Comparison of ENCODE assay signal across 24 mouse cellular contexts in the genomic region with DNA sequence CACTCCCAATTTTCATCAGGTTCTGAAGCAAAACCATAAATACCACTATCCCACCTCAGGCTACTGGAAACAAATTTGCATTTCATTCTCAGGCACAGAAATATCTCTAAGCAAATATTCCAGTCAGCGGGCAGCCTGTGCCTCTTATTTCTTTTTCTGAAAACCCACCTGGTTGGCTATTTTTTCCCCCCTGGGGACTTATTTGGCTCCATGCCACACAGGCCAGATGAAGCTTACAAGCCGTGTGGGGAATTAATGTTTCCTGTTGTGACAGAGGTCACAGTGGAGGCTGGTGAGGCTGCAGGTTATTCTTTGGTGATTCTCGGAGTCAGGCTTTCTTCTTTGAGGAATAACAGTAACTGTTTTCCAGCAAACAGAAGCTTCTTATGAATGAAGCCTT.
DNase-seq lines count a peak whose midpoint lies in the region; ATAC-seq lines count a peak whose summit lies in the region.
"Had no signal": no experiment of that assay in that cellular context is flagged by ENCODE, and none has a peak within 500 bp of the region (broad histone marks: within the 10 kb centered on the region; RNA-seq: fewer than 3 reads in every experiment).

No protein-coding gene starts in this region.

- peak; percentile 4 for DNase-seq in adrenal gland, postnatal 14 days
- DNase-seq in adrenal gland, adult (ENCODE audit: inconsistent age in 2 of 2, low spot score in 1 of 2) = no peak
- peak; percentile 2 for DNase-seq in forebrain, embryonic 14.5 days (ENCODE audit: low spot score)
- no peak for DNase-seq in midbrain, embryonic 11.5 days (ENCODE audit: low spot score, missing footprints)
- DNase-seq in ovary, adult 18-20 months (ENCODE audit: low spot score) = no peak
- DNase-seq: cerebellum, adult 9-11 months; forebrain, postnatal 0 days; gastrocnemius, adult 2 months; heart, postnatal 10 days; layer of hippocampus, postnatal 36 days; lung, adult 2 months; right cerebral cortex, postnatal 14 days; spleen, adult 18-20 months; thymus, postnatal 25 days had no signal

- no peaks in the 10 kb centered on the region for H3K9me3 ChIP-seq in forebrain, embryonic 14.5 days (replicated peaks; ENCODE audit: control insufficient read depth, low read length)
- H3K9me3 ChIP-seq in forebrain, embryonic 15.5 days = no peaks in the 10 kb centered on the region
- H3K9me3 ChIP-seq in midbrain, embryonic 11.5 days (ENCODE audit: control insufficient read depth, low read length) = no peaks in the 10 kb centered on the region
- H3K9me3 ChIP-seq in midbrain, embryonic 13.5 days = no peaks in the 10 kb centered on the region
- H3K9me3 ChIP-seq: heart, embryonic 10.5 days; hindbrain, embryonic 12.5 days; liver, embryonic 12.5 days; neural tube, embryonic 13.5 days had no signal

- H3K27ac ChIP-seq in forebrain, embryonic 14.5 days (ENCODE audit: low read depth, low read length) = no peak overlapping the region
- no peak overlapping the region for H3K27ac ChIP-seq in forebrain, embryonic 15.5 days (replicated peaks)
- no peak overlapping the region for H3K27ac ChIP-seq in midbrain, embryonic 11.5 days (ENCODE audit: low read depth, low read length)
- no peak overlapping the region for H3K27ac ChIP-seq in midbrain, embryonic 13.5 days
- H3K27ac ChIP-seq: gastrocnemius, adult 2 months; heart, embryonic 10.5 days; hindbrain, embryonic 12.5 days; liver, embryonic 12.5 days; neural tube, embryonic 13.5 days had no signal

- H3K4me3 ChIP-seq in forebrain, embryonic 14.5 days (ENCODE audit: low read depth, low read length) = no peak overlapping the region
- no peak overlapping the region for H3K4me3 ChIP-seq in forebrain, embryonic 15.5 days
- H3K4me3 ChIP-seq in midbrain, embryonic 11.5 days (ENCODE audit: low read depth, low read length) = no peak overlapping the region
- H3K4me3 ChIP-seq in midbrain, embryonic 13.5 days (replicated peaks) = no peak overlapping the region
- H3K4me3 ChIP-seq: gastrocnemius, adult 2 months; heart, embryonic 10.5 days; hindbrain, embryonic 12.5 days; liver, embryonic 12.5 days; neural tube, embryonic 13.5 days had no signal

- no peaks in the 10 kb centered on the region for H3K4me1 ChIP-seq in forebrain, embryonic 14.5 days (ENCODE audit: control insufficient read depth, insufficient read depth, low read length)
- no peaks in the 10 kb centered on the region; the same call in 1 of the 2 replicates for H3K4me1 ChIP-seq in forebrain, embryonic 15.5 days
- no peaks in the 10 kb centered on the region for H3K4me1 ChIP-seq in midbrain, embryonic 11.5 days (ENCODE audit: control insufficient read depth, insufficient read depth, low read length)
- no peaks in the 10 kb centered on the region for H3K4me1 ChIP-seq in midbrain, embryonic 13.5 days (replicated peaks)
- H3K4me1 ChIP-seq: heart, embryonic 10.5 days; hindbrain, embryonic 12.5 days; liver, embryonic 12.5 days had no signal

- no peak overlapping the region for H3K4me2 ChIP-seq in forebrain, embryonic 14.5 days (ENCODE audit: low read length)
- no peak overlapping the region for H3K4me2 ChIP-seq in forebrain, embryonic 15.5 days (replicated peaks)
- H3K4me2 ChIP-seq in midbrain, embryonic 11.5 days = no peak overlapping the region
- H3K4me2 ChIP-seq in midbrain, embryonic 13.5 days (replicated peaks) = no peak overlapping the region
- H3K4me2 ChIP-seq: hindbrain, embryonic 12.5 days; liver, embryonic 12.5 days; neural tube, embryonic 13.5 days had no signal

- no peaks in the 10 kb centered on the region for H3K36me3 ChIP-seq in forebrain, embryonic 14.5 days (ENCODE audit: control insufficient read depth, insufficient read depth, low read length)
- H3K36me3 ChIP-seq in forebrain, embryonic 15.5 days = no peaks in the 10 kb centered on the region
- no peaks in the 10 kb centered on the region for H3K36me3 ChIP-seq in midbrain, embryonic 11.5 days (ENCODE audit: control insufficient read depth, insufficient read depth, low read length)
- H3K36me3 ChIP-seq in midbrain, embryonic 13.5 days = no peaks in the 10 kb centered on the region
- H3K36me3 ChIP-seq: G1E; heart, embryonic 10.5 days; hindbrain, embryonic 12.5 days; liver, embryonic 12.5 days; neural tube, embryonic 13.5 days had no signal

- no peak for ATAC-seq in forebrain, embryonic 14.5 days
- ATAC-seq in forebrain, embryonic 15.5 days (replicated peaks) = no peak
- 0 out of 2 replicates have a peak, but pooled peaks have one; percentile 11 for ATAC-seq in midbrain, embryonic 11.5 days (ENCODE audit: low FRiP score)
- ATAC-seq in midbrain, embryonic 13.5 days = no peak
- ATAC-seq: activated CD4-positive, CD25-positive, alpha-beta regulatory T cell, adult 4 months; CD4-positive, CD25-positive, alpha-beta regulatory T cell, adult 4 months; forebrain, postnatal 0 days; inflammation-experienced regulatory T-cells, adult 6 months; liver, embryonic 12.5 days had no signal

- no peak overlapping the region for H3K9ac ChIP-seq in forebrain, embryonic 14.5 days (ENCODE audit: low read length)
- no peak overlapping the region for H3K9ac ChIP-seq in forebrain, embryonic 15.5 days (replicated peaks)
- H3K9ac ChIP-seq in midbrain, embryonic 11.5 days (ENCODE audit: low read length) = no peak overlapping the region
- H3K9ac ChIP-seq in midbrain, embryonic 13.5 days (replicated peaks) = no peak overlapping the region
- H3K9ac ChIP-seq: forebrain, postnatal 0 days; hindbrain, embryonic 12.5 days; liver, embryonic 12.5 days; neural tube, embryonic 13.5 days had no signal

- 47% methylated on average over 3 of the region's 3 CpGs for WGBS in forebrain, embryonic 14.5 days
- 50% methylated on average over 3 of the region's 3 CpGs for WGBS in forebrain, embryonic 15.5 days
- 71% methylated on average over 3 of the region's 3 CpGs for WGBS in midbrain, embryonic 11.5 days
- WGBS in midbrain, embryonic 13.5 days = 37% methylated on average over 3 of the region's 3 CpGs

- H3K27me3 ChIP-seq in forebrain, embryonic 14.5 days (replicated peaks; ENCODE audit: control insufficient read depth, insufficient read depth, low read length) = no peaks in the 10 kb centered on the region
- H3K27me3 ChIP-seq in forebrain, embryonic 15.5 days = no peaks in the 10 kb centered on the region
- H3K27me3 ChIP-seq in midbrain, embryonic 11.5 days (ENCODE audit: control insufficient read depth, insufficient read depth, low read length) = no peaks in the 10 kb centered on the region
- no peaks in the 10 kb centered on the region for H3K27me3 ChIP-seq in midbrain, embryonic 13.5 days
- H3K27me3 ChIP-seq: hindbrain, embryonic 12.5 days; liver, embryonic 12.5 days; neural tube, embryonic 13.5 days had no signal

Comparison
In these comparisons a context has a peak if more than half of its experiments do, and no peak if none do; other contexts are left out.
1. DNase-seq: peak in adrenal gland, postnatal 14 days (single experiment) and forebrain, embryonic 14.5 days (single experiment); none in adrenal gland, adult (0 of 2), midbrain, embryonic 11.5 days (single experiment) and ovary, adult 18-20 months (single experiment).